Mouse (Mus musculus): ENCODE measurements at regions not wholly inside any gene's neighbourhood (a gene's known extent, or its start where the extent isn't known, plus 50 kb on each side); places are given as distances from the start of the nearest gene placed in this dataset.

GRCm38 (mm10) chr8:44788290-44788689, 147.0 kb upstream of the Fat1 start:
- no peak for DNase-seq (ENCODE audit: extremely low read depth)

GRCm38 (mm10) chr8:44799513-44799912, 135.7 kb upstream of the Fat1 start:
- no peak overlapping the region for H3K27ac ChIP-seq (ENCODE audit: insufficient read depth, low read depth)
- peaks cover 70% of the 10 kb centered on the region for H3K9me3 ChIP-seq (replicated peaks; ENCODE audit: low read length)
- H3K79me2 ChIP-seq (replicated peaks; ENCODE audit: control insufficient read depth, extremely low read depth, insufficient read depth, poor library complexity, severe bottlenecking): no peaks in the 10 kb centered on the region
- H3K4me1 ChIP-seq (ENCODE audit: control insufficient read depth in 1 of 2, insufficient read depth in 2 of 2): no peaks in the 10 kb centered on the region
- H3K36me3 ChIP-seq (replicated peaks in 1 of 2; ENCODE audit: control insufficient read depth in 1 of 2, insufficient read depth in 1 of 2, low read length in 1 of 2): no peaks in the 10 kb centered on the region
- TF ChIP-seq E2F4 (IDR thresholded peaks at IDR 0.05; ENCODE audit: insufficient replicate concordance, low read depth, low read length) (no peak), JUND (conservative IDR thresholded peaks at IDR 0.05; ENCODE audit: low read depth, low read length) (no peak), TCF12 (IDR thresholded peaks at IDR 0.05; ENCODE audit: low read depth, low read length) (no peak), RAD21 (IDR thresholded peaks at IDR 0.05; ENCODE audit: low read depth, low read length) (no peak), BHLHE40 (IDR thresholded peaks at IDR 0.05; ENCODE audit: low read depth, low read length) (no peak), HCFC1 (IDR thresholded peaks at IDR 0.05; ENCODE audit: low read depth, low read length) (no peak), CTCF (conservative IDR thresholded peaks at IDR 0.05 in 1 of 2, IDR thresholded peaks at IDR 0.05 in 1 of 2; ENCODE audit: low read depth in 2 of 2, low read length in 2 of 2) (no peak), UBTF (IDR thresholded peaks at IDR 0.05; ENCODE audit: low read depth, low read length) (no peak), IRF4 (IDR thresholded peaks at IDR 0.05; ENCODE audit: low read depth, low read length) (no peak)
- H3K4me2 ChIP-seq (ENCODE audit: insufficient read depth, low read depth, poor library complexity, severe bottlenecking): no peak overlapping the region
- no peak overlapping the region for H3K4me3 ChIP-seq (replicated peaks in 1 of 3; ENCODE audit: low read depth in 2 of 3, low read length in 2 of 3, poor library complexity in 1 of 3)
- H3K9ac ChIP-seq (ENCODE audit: insufficient read depth, low read depth): no peak overlapping the region
- no peaks in the 10 kb centered on the region for H3K27me3 ChIP-seq (replicated peaks)
- in situ Hi-C loops (cut with MboI; ENCODE audit: low pct_ligation_motif_present, low pct_unique_long_range_greater_than_20kb, low sequenced_read_pairs) (no loop called here), dilution Hi-C loops (cut with MboI; ENCODE audit: extremely low pct_ligation_motif_present, extremely low pct_unique_long_range_greater_than_20kb, low sequenced_read_pairs) (no loop called here)
- DNase-seq (ENCODE audit: extremely low read depth): no peak

More at GRCm38 (mm10) chr8:44788290-44788689, 147.0 kb upstream of the Fat1 start:
- Histone ChIP-seq H3K79me2 (replicated peaks; ENCODE audit: control insufficient read depth, extremely low read depth, insufficient read depth, poor library complexity, severe bottlenecking) (no peaks in the 10 kb centered on the region), H3K27ac (ENCODE audit: insufficient read depth, low read depth) (no peak overlapping the region), H3K4me3 (replicated peaks in 1 of 3; ENCODE audit: low read depth in 2 of 3, low read length in 2 of 3, poor library complexity in 1 of 3) (no peak overlapping the region), H3K36me3 (replicated peaks in 1 of 2; ENCODE audit: control insufficient read depth in 1 of 2, insufficient read depth in 1 of 2, low read length in 1 of 2) (no peaks in the 10 kb centered on the region), H3K9me3 (replicated peaks; ENCODE audit: low read length) (peaks cover 52% of the 10 kb centered on the region), H3K27me3 (replicated peaks) (no peaks in the 10 kb centered on the region), H3K4me1 (ENCODE audit: control insufficient read depth in 1 of 2, insufficient read depth in 2 of 2) (no peaks in the 10 kb centered on the region), H3K9ac (ENCODE audit: insufficient read depth, low read depth) (no peak overlapping the region), H3K4me2 (ENCODE audit: insufficient read depth, low read depth, poor library complexity, severe bottlenecking) (no peak overlapping the region)
- in situ Hi-C loops (cut with MboI; ENCODE audit: low pct_ligation_motif_present, low pct_unique_long_range_greater_than_20kb, low sequenced_read_pairs): no loop called here
- dilution Hi-C loops (cut with MboI; ENCODE audit: extremely low pct_ligation_motif_present, extremely low pct_unique_long_range_greater_than_20kb, low sequenced_read_pairs): no loop called here
- no peak for TF ChIP-seq ELF1 (IDR thresholded peaks at IDR 0.05; ENCODE audit: low read depth, low read length)
- TF ChIP-seq SMC3 (IDR thresholded peaks at IDR 0.05; ENCODE audit: low read depth, low read length): no peak
- no peak for TF ChIP-seq IRF4 (IDR thresholded peaks at IDR 0.05; ENCODE audit: low read depth, low read length)
- TF ChIP-seq TCF12 (IDR thresholded peaks at IDR 0.05; ENCODE audit: low read depth, low read length): no peak
- TF ChIP-seq NELFE (IDR thresholded peaks at IDR 0.05; ENCODE audit: low read depth, low read length): no peak
- no peak for TF ChIP-seq NRF1 (IDR thresholded peaks at IDR 0.05; ENCODE audit: low read depth, low read length)
- no peak for TF ChIP-seq ZC3H11A (IDR thresholded peaks at IDR 0.05; ENCODE audit: low read depth, low read length)
- no peak for TF ChIP-seq MAX (IDR thresholded peaks at IDR 0.05; ENCODE audit: low read length)
- TF ChIP-seq MEF2A (IDR thresholded peaks at IDR 0.05; ENCODE audit: borderline replicate concordance, low read depth, low read length): no peak
- no peak for TF ChIP-seq POLR2A (IDR thresholded peaks at IDR 0.05; ENCODE audit: low read depth, low read length)
- no peak for TF ChIP-seq SIN3A (IDR thresholded peaks at IDR 0.05; ENCODE audit: low read length)
- no peak for TF ChIP-seq USF1 (IDR thresholded peaks at IDR 0.05; ENCODE audit: low read depth, low read length)
- TF ChIP-seq E2F4 (IDR thresholded peaks at IDR 0.05; ENCODE audit: insufficient replicate concordance, low read depth, low read length): no peak
- no peak for TF ChIP-seq ZNF384 (IDR thresholded peaks at IDR 0.05; ENCODE audit: low read depth, low read length)
- TF ChIP-seq PAX5 (IDR thresholded peaks at IDR 0.05; ENCODE audit: low read length): no peak
- no peak for TF ChIP-seq MAFK (IDR thresholded peaks at IDR 0.05; ENCODE audit: insufficient replicate concordance, low read length)
- TF ChIP-seq TBP (conservative IDR thresholded peaks at IDR 0.05; ENCODE audit: low read depth, low read length): no peak
- no peak for TF ChIP-seq ZKSCAN1 (IDR thresholded peaks at IDR 0.05; ENCODE audit: borderline replicate concordance, low read depth, low read length)
